Mouse (Mus musculus) MEL (cell line): Measurements from ENCODE around the gene Cyp20a1. TPM values are rescaled to one million over a fixed set of nuclear protein-coding genes. Genes with fewer than 3 reads are reported as not detected.

Experiments used
- DNase-seq: peaks from one replicate; pipeline ENCODE4 v3.0.0; 2011; ENCODE audit warnings: low read depth, low spot score
- H3K27ac ChIP-seq: 2 replicates; pipeline ENCODE4 v1.5.1; 2012; ENCODE audit warnings: low read depth, mild to moderate bottlenecking, control low read depth, low read length, moderate library complexity; ENCODE audit not compliant: control insufficient read depth
- H3K27me3 ChIP-seq, 2 experiments: fragments of 150-350 bp in 1 of 2; sonication (generic) in 1 of 2; 2 replicates each; pipeline ENCODE4 v1.6.1; 2012; ENCODE audit warnings: low read length in 2 of 2, mild to moderate bottlenecking in 2 of 2, improper control_type of control experiment in 1 of 2, moderate library complexity in 1 of 2; ENCODE audit not compliant: insufficient read depth in 2 of 2, control insufficient read depth in 1 of 2
- H3K36me3 ChIP-seq, 2 experiments: 2 replicates each; pipeline ENCODE4 v1.6.1; 2012 to 2014; ENCODE audit warnings: low read length in 2 of 2, improper control_type of control experiment in 1 of 2, inconsistent platforms in 1 of 2, mild to moderate bottlenecking in 1 of 2; ENCODE audit not compliant: insufficient read depth in 2 of 2, control insufficient read depth in 1 of 2
- H3K4me1 ChIP-seq, 2 experiments: fragments of 150-350 bp in 1 of 2; sonication (generic) in 1 of 2; 2 replicates each; pipeline ENCODE4 v1.6.1; 2012; ENCODE audit warnings: low read length in 2 of 2, improper control_type of control experiment in 1 of 2, mild to moderate bottlenecking in 1 of 2; ENCODE audit not compliant: insufficient read depth in 2 of 2, control insufficient read depth in 1 of 2
- H3K4me3 ChIP-seq, 2 experiments: fragments of 150-350 bp in 1 of 2; sonication (generic) in 1 of 2; 2 replicates each; pipeline ENCODE4 v1.5.1; 2012; ENCODE audit warnings: low read depth in 2 of 2, low read length in 2 of 2, mild to moderate bottlenecking in 2 of 2, moderate library complexity in 2 of 2, control low read depth in 1 of 2, improper control_type of control experiment in 1 of 2; ENCODE audit not compliant: control insufficient read depth in 1 of 2, insufficient read depth in 1 of 2
- H3K79me2 ChIP-seq: 2 replicates; pipeline ENCODE4 v1.6.1; 2012; ENCODE audit warnings: mild to moderate bottlenecking, low read length, moderate library complexity; ENCODE audit not compliant: control insufficient read depth, poor library complexity, insufficient read depth
- H3K9ac ChIP-seq: 2 replicates; pipeline ENCODE4 v1.6.1; 2012; ENCODE audit warnings: low read depth, mild to moderate bottlenecking, control low read depth, low read length, moderate library complexity; ENCODE audit not compliant: control insufficient read depth, poor library complexity, severe bottlenecking
- H3K9me3 ChIP-seq: fragments of 150-350 bp; sonication (generic); replicated peaks from 2 replicates; pipeline ENCODE4 v1.6.1; 2012; ENCODE audit warnings: mild to moderate bottlenecking, low read length, improper control_type of control experiment, moderate library complexity; ENCODE audit not compliant: insufficient read depth
- CHD2 ChIP-seq: IDR thresholded peaks from 2 replicates; pipeline ENCODE4 v1.6.1; 2011; ENCODE audit warnings: low read length, improper control_type of control experiment
- CTCF ChIP-seq, 3 experiments: IDR thresholded peaks in 2 of 3; conservative IDR thresholded peaks in 1 of 3; 2 replicates each; pipeline ENCODE4 v1.5.1; 2011 to 2012; ENCODE audit warnings: low read length in 3 of 3, low read depth in 2 of 3, mild to moderate bottlenecking in 2 of 3, improper control_type of control experiment in 1 of 3, inconsistent platforms in 1 of 3, mixed read lengths in 1 of 3, moderate library complexity in 1 of 3; ENCODE audit not compliant: control insufficient read depth in 1 of 3, insufficient read depth in 1 of 3, poor library complexity in 1 of 3, severe bottlenecking in 1 of 3
- EP300 ChIP-seq, 2 experiments: IDR thresholded peaks; 2 replicates each; pipeline ENCODE4 v1.6.1; 2011; ENCODE audit warnings: improper control_type of control experiment in 2 of 2, low read length in 2 of 2, low read depth in 1 of 2, mild to moderate bottlenecking in 1 of 2
- GABPA ChIP-seq: IDR thresholded peaks from 2 replicates; pipeline ENCODE4 v1.6.1; 2012; ENCODE audit warnings: low read depth, mild to moderate bottlenecking, inconsistent platforms, low read length, improper control_type of control experiment, moderate library complexity
- GATA1 ChIP-seq: IDR thresholded peaks from 2 replicates; pipeline ENCODE4 v1.6.1; 2011; ENCODE audit warnings: low read depth, low read length, improper control_type of control experiment
- HCFC1 ChIP-seq: IDR thresholded peaks from 2 replicates; pipeline ENCODE4 v1.6.1; 2012; ENCODE audit warnings: low read depth, mild to moderate bottlenecking, inconsistent platforms, low read length, improper control_type of control experiment, moderate library complexity
- JUND ChIP-seq: IDR thresholded peaks from 2 replicates; pipeline ENCODE4 v1.6.1; 2011; ENCODE audit warnings: low read depth, mild to moderate bottlenecking, improper control_type of control experiment, low read length
- MAFK ChIP-seq: IDR thresholded peaks from 2 replicates; pipeline ENCODE4 v1.6.1; 2011; ENCODE audit warnings: low read depth, mild to moderate bottlenecking, low read length, improper control_type of control experiment, borderline replicate concordance
- MAX ChIP-seq: IDR thresholded peaks from 2 replicates; pipeline ENCODE4 v1.6.1; 2011; ENCODE audit warnings: low read length, improper control_type of control experiment
- MAZ ChIP-seq: IDR thresholded peaks from 2 replicates; pipeline ENCODE4 v1.6.1; 2012; ENCODE audit warnings: low read depth, mild to moderate bottlenecking, inconsistent platforms, low read length, improper control_type of control experiment
- MXI1 ChIP-seq: IDR thresholded peaks from 2 replicates; pipeline ENCODE4 v1.6.1; 2011; ENCODE audit warnings: mild to moderate bottlenecking, low read depth, low read length, improper control_type of control experiment
- MYB ChIP-seq: IDR thresholded peaks from 2 replicates; pipeline ENCODE4 v1.6.1; 2011; ENCODE audit warnings: mild to moderate bottlenecking, low read depth, low read length, improper control_type of control experiment
- MYC ChIP-seq: IDR thresholded peaks from 2 replicates; pipeline ENCODE4 v1.6.1; 2011; ENCODE audit warnings: low read depth, mild to moderate bottlenecking, low read length, improper control_type of control experiment, moderate library complexity
- NELFE ChIP-seq: IDR thresholded peaks from 2 replicates; pipeline ENCODE4 v1.6.1; 2011; ENCODE audit warnings: low read depth, low read length, improper control_type of control experiment
- NRF1 ChIP-seq: IDR thresholded peaks from 2 replicates; pipeline ENCODE4 v1.6.1; 2014; ENCODE audit warnings: low read depth, mild to moderate bottlenecking, inconsistent platforms, low read length, improper control_type of control experiment, moderate library complexity; ENCODE audit not compliant: poor library complexity, insufficient read depth, severe bottlenecking
- POLR2A ChIP-seq, 2 experiments: IDR thresholded peaks; 2 replicates each; pipeline ENCODE4 v1.6.1; 2011 to 2012; ENCODE audit warnings: low read length in 2 of 2, mild to moderate bottlenecking in 2 of 2, control low read depth in 1 of 2, improper control_type of control experiment in 1 of 2, low read depth in 1 of 2, moderate library complexity in 1 of 2; ENCODE audit not compliant: control insufficient read depth in 1 of 2, insufficient read depth in 1 of 2, poor library complexity in 1 of 2
- POLR2AphosphoS5 ChIP-seq: IDR thresholded peaks from 2 replicates; pipeline ENCODE4 v1.6.1; 2012; ENCODE audit warnings: low read depth, borderline replicate concordance, mild to moderate bottlenecking, inconsistent platforms, low read length, moderate library complexity, mixed read lengths
- RAD21 ChIP-seq: IDR thresholded peaks from 2 replicates; pipeline ENCODE4 v1.6.1; 2011; ENCODE audit warnings: mild to moderate bottlenecking, low read depth, low read length, improper control_type of control experiment
- RCOR1 ChIP-seq: IDR thresholded peaks from 2 replicates; pipeline ENCODE4 v1.6.1; 2012; ENCODE audit warnings: low read depth, mild to moderate bottlenecking, inconsistent platforms, low read length, improper control_type of control experiment
- SIN3A ChIP-seq: IDR thresholded peaks from 2 replicates; pipeline ENCODE4 v1.6.1; 2012; ENCODE audit warnings: low read length, improper control_type of control experiment, inconsistent platforms
- SMC3 ChIP-seq: IDR thresholded peaks from 2 replicates; pipeline ENCODE4 v1.6.1; 2011; ENCODE audit warnings: low read depth, low read length, improper control_type of control experiment
- TAL1 ChIP-seq: IDR thresholded peaks from 2 replicates; pipeline ENCODE4 v1.6.1; 2012; ENCODE audit warnings: mild to moderate bottlenecking, inconsistent platforms, low read length, moderate library complexity, mixed read lengths
- TBP ChIP-seq: IDR thresholded peaks from 2 replicates; pipeline ENCODE4 v1.8.0; 2011; ENCODE audit warnings: low read depth, low read length, improper control_type of control experiment
- TCF12 ChIP-seq: IDR thresholded peaks from 2 replicates; pipeline ENCODE4 v1.6.1; 2014; ENCODE audit warnings: low read depth, mild to moderate bottlenecking, inconsistent platforms, low read length, improper control_type of control experiment, moderate library complexity
- UBTF ChIP-seq: IDR thresholded peaks from 2 replicates; pipeline ENCODE4 v1.6.1; 2012; ENCODE audit warnings: low read depth, mild to moderate bottlenecking, inconsistent platforms, low read length, improper control_type of control experiment, moderate library complexity, borderline replicate concordance; ENCODE audit not compliant: insufficient read depth
- USF1 ChIP-seq: IDR thresholded peaks from 2 replicates; pipeline ENCODE4 v1.6.1; 2014; ENCODE audit warnings: low read depth, mild to moderate bottlenecking, inconsistent platforms, low read length, improper control_type of control experiment, moderate library complexity
- USF2 ChIP-seq, 2 experiments: IDR thresholded peaks; 2 replicates each; pipeline ENCODE4 v1.6.1; 2011 to 2012; ENCODE audit warnings: improper control_type of control experiment in 2 of 2, low read length in 2 of 2, borderline replicate concordance in 1 of 2, inconsistent platforms in 1 of 2, low read depth in 1 of 2, mild to moderate bottlenecking in 1 of 2; ENCODE audit not compliant: insufficient read depth in 1 of 2
- ZKSCAN1 ChIP-seq: IDR thresholded peaks from 2 replicates; pipeline ENCODE4 v1.6.1; 2012; ENCODE audit warnings: low read depth, mild to moderate bottlenecking, inconsistent platforms, low read length, improper control_type of control experiment, moderate library complexity
- ZNF384 ChIP-seq: IDR thresholded peaks from 2 replicates; pipeline ENCODE4 v1.6.1; 2012; ENCODE audit warnings: low read depth, mild to moderate bottlenecking, inconsistent platforms, low read length, improper control_type of control experiment
- polyA plus RNA-seq, 2 experiments: library from polyadenylated mRNA; stranded (reverse) in 1 of 2; unstranded in 1 of 2; fragments of >175 nt in 1 of 2; fragments of >200 nt in 1 of 2; gene quantifications; 2 replicates each; pipeline versions ENCODE4 v1.2.1 to v1.2.4; 2012; ENCODE audit warnings: low replicate concordance in 2 of 2, low read depth in 1 of 2; ENCODE audit not compliant: insufficient read length in 2 of 2, insufficient read depth in 1 of 2, missing spikeins in 1 of 2
- total RNA-seq: library from RNA; depleted of rRNA; stranded (reverse); fragments of 300-350 nt; gene quantifications from 2 replicates; pipeline ENCODE4 v1.2.3, GENCODE M21; 2012

Gene Cyp20a1
- total and polyA plus RNA-seq, 3 experiments, result 14.5 to 24.0 TPM; not detected in 1

GRCm38 (mm10) chr1:60409928-60410817, 67.0 kb downstream of the Cyp20a1 start (continued):
- no peak for TF ChIP-seq USF2 (IDR thresholded peaks at IDR 0.05; ENCODE audit: borderline replicate concordance in 1 of 2, insufficient read depth in 1 of 2, low read depth in 1 of 2, low read length in 2 of 2)
- no peak for TF ChIP-seq NRF1
- TF ChIP-seq MAZ, result no peak
- no peak for TF ChIP-seq SMC3
- 0 out of 4 replicates have a peak, but pooled peaks of 1 of the 2 experiments have one; percentile 21 for TF ChIP-seq POLR2A (IDR thresholded peaks at IDR 0.05; ENCODE audit: control insufficient read depth in 1 of 2, insufficient read depth in 1 of 2, low read depth in 1 of 2, low read length in 2 of 2, poor library complexity in 1 of 2)
- no peak for TF ChIP-seq TAL1
- TF ChIP-seq CTCF (IDR thresholded peaks at IDR 0.05 in 2 of 3, conservative IDR thresholded peaks at IDR 0.05 in 1 of 3; ENCODE audit: control insufficient read depth in 1 of 3, insufficient read depth in 1 of 3, low read depth in 2 of 3, low read length in 3 of 3, poor library complexity in 1 of 3, severe bottlenecking in 1 of 3), result no peak
- TF ChIP-seq UBTF, result no peak
- no peak for TF ChIP-seq GATA1
- TF ChIP-seq POLR2AphosphoS5, result no peak
- TF ChIP-seq EP300 (IDR thresholded peaks at IDR 0.05; ENCODE audit: low read depth in 1 of 2, low read length in 2 of 2), result 0 out of 4 replicates have a peak, but pooled peaks of 1 of the 2 experiments have one; percentile 2
- TF ChIP-seq RAD21, result no peak
- TF ChIP-seq NELFE, result no peak
- TF ChIP-seq MYC, result no peak; the same call in 1 of the 2 replicates
- no peak for TF ChIP-seq MAFK
- TF ChIP-seq MYB, result no peak
- TF ChIP-seq JUND, result no peak
- TF ChIP-seq SIN3A, result peak; percentile 76
- TF ChIP-seq TCF12, result no peak
- TF ChIP-seq TBP, result no peak
- TF ChIP-seq ZNF384, result peak; percentile 85
- no peak for TF ChIP-seq RCOR1

GRCm38 (mm10) chr1:60416724-60417123, 73.6 kb downstream of the Cyp20a1 start:
- Histone ChIP-seq H3K9ac (no peak overlapping the region), H3K9me3 (no peaks in the 10 kb centered on the region), H3K4me1 (peaks cover 6 to 11% of the 10 kb centered on the region in 2 experiments), H3K27me3 (no peaks in the 10 kb centered on the region), H3K27ac (no peak overlapping the region), H3K4me3 (no peak overlapping the region), H3K79me2 (peaks cover 27% of the 10 kb centered on the region), H3K36me3 (peaks cover 0 to 21% of the 10 kb centered on the region in 2 experiments; a peak in 2 of 4 replicates)
- no peak for DNase-seq
- TF ChIP-seq MAFK (no peak), TCF12 (no peak), MXI1 (no peak), SIN3A (no peak), ZKSCAN1 (no peak), MAZ (no peak), RCOR1 (no peak), TBP (no peak), TAL1 (no peak), USF1 (no peak), EP300 (IDR thresholded peaks at IDR 0.05; ENCODE audit: low read depth in 1 of 2, low read length in 2 of 2) (no peak), CHD2 (no peak), CTCF (IDR thresholded peaks at IDR 0.05 in 2 of 3, conservative IDR thresholded peaks at IDR 0.05 in 1 of 3; ENCODE audit: control insufficient read depth in 1 of 3, insufficient read depth in 1 of 3, low read depth in 2 of 3, low read length in 3 of 3, poor library complexity in 1 of 3, severe bottlenecking in 1 of 3) (no peak), ZNF384 (no peak), GABPA (no peak), MAX (no peak), HCFC1 (no peak), GATA1 (no peak), NELFE (no peak)
